Mouse (Mus musculus) hindbrain, embryonic 13.5 days (tissue): ENCODE results near the gene Gpr83. TPM values are rescaled to one million over a fixed set of nuclear protein-coding genes. Genes with fewer than 3 reads are reported as not detected.

Experiments used
- ATAC-seq: fragments of 200-750 bp; cut with Nextera tagmentation; 2 replicates; pipeline ENCODE4 v1.8.0; 2017; ENCODE audit warnings: moderate TSS enrichment; ENCODE audit not compliant: low FRiP score
- H3K27ac ChIP-seq: fragments of 300-500 bp; sonication (generic); 2 replicates; pipeline ENCODE4 v1.5.1; 2015; ENCODE audit warnings: inconsistent platforms, mild to moderate bottlenecking, moderate library complexity
- H3K27me3 ChIP-seq: fragments of 300-500 bp; sonication (generic); 2 replicates; pipeline ENCODE4 v1.6.1; 2015; ENCODE audit warnings: mild to moderate bottlenecking, inconsistent platforms
- H3K36me3 ChIP-seq: fragments of 300-500 bp; sonication (generic); 2 replicates; pipeline ENCODE4 v1.6.1; 2015; ENCODE audit warnings: mild to moderate bottlenecking, inconsistent platforms
- H3K4me1 ChIP-seq: fragments of 300-500 bp; sonication (generic); replicated peaks from 2 replicates; pipeline ENCODE4 v1.6.1; 2015; ENCODE audit warnings: inconsistent platforms
- H3K4me2 ChIP-seq: fragments of 300-500 bp; sonication (generic); 2 replicates; pipeline ENCODE4 v1.6.1; 2015; ENCODE audit warnings: inconsistent platforms, mild to moderate bottlenecking, moderate library complexity
- H3K4me3 ChIP-seq: fragments of 300-500 bp; sonication (generic); 2 replicates; pipeline ENCODE4 v1.5.1; 2015; ENCODE audit warnings: mild to moderate bottlenecking, inconsistent platforms
- H3K9ac ChIP-seq: fragments of 300-500 bp; sonication (generic); 2 replicates; pipeline ENCODE4 v1.6.1; 2015; ENCODE audit warnings: mild to moderate bottlenecking, inconsistent platforms
- H3K9me3 ChIP-seq: fragments of 300-500 bp; sonication (generic); 2 replicates; pipeline ENCODE4 v1.6.1; 2016; ENCODE audit warnings: inconsistent platforms
- WGBS: fragments of 180-500 bp; shearing (Covaris S2); methylation state at CpG from one replicate; pipeline ENCODE4 v1.1.7; 2015; 5-methylcytosine and 5-hydroxymethylcytosine counted together
- polyA plus RNA-seq: library from polyadenylated mRNA; unstranded; fragments of >200 nt; fragmentation: Nextera tagmentation; extraction: Ambion mirVana; gene quantifications from 2 replicates; pipeline ENCODE4 v1.2.1, GENCODE M21; 2015

Gpr83 gene
- polyA plus RNA-seq: 0.70 and 1.1 TPM in 2 replicates

DNA sequence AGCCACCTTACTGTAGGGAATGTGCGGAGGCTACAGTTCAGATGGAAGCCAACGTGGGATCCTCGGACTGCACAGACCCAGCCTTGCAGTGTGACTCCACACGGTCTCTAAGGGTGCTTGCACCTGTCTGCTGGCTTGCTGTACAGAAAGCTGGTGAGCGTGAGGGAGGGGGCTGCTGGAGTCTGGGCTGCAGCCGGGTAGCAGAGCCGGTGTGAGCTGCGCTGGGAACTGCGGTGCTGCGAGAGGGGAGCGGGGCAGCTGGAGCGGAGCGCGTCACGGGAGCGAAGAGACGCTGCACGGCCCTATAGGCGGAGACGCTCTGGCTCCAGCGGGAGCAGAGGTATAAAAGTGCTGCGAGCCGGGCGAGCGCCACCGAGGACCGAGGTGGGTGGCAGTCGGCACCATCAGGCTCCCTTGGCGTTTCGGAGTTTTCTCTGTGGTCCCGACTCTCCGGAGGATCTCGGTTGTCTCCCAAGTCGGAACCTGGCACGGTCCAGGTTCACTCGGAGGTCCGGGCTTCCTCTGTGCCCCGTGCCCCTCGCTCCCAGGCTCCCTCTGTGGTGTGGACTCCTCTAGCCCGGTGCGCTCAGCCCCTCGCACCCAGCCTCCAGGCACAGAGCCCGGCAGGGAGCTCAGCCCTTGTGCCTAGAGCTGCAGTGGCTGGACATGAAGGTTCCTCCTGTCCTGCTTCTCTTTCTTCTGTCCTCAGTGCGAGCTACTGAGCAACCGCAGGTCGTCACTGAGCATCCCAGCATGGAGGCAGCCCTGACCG, at the start of gene Gpr83:
Gene Gpr83 (plus strand): TSS at position 343 of the 772 bp plus-strand sequence.
- peaks cover 54% of the 10 kb centered on the region for H3K27me3 ChIP-seq
- H3K9ac ChIP-seq: peak within 1 kb of the TSS; percentile 76
- no peak within 1 kb of the TSS for H3K27ac ChIP-seq
- WGBS: 2% methylated on average over 47 of the region's 47 CpGs
- H3K4me1 ChIP-seq: peaks cover 15% of the 10 kb centered on the region
- H3K4me3 ChIP-seq: peak within 1 kb of the TSS; percentile 52
- no peaks in the 10 kb centered on the region for H3K36me3 ChIP-seq
- no peaks in the 10 kb centered on the region for H3K9me3 ChIP-seq
- H3K4me2 ChIP-seq: peak within 1 kb of the TSS; percentile 96
- ATAC-seq: peak; percentile 95

DNA sequence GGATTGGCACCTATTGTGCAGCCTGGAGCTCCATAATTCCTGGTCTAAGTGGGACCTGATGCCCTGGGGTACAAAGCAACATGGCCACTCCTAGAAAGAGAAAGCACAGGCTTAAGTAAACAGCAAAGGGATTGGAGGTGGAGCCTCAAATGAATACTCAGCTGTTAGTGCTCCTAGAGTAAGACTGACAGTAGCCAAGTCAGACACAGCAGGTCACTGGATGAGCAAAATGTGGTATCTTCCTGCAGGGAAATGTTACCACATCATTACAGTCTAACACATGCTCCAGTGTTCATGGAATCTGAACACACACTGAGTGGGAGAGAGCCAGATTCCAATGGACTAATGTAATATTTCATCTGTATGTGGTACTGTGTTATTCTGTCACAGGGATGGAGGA, 38.6 kb upstream of the Gpr83 start:
- no peaks in the 10 kb centered on the region for H3K9me3 ChIP-seq
- no peak overlapping the region for H3K27ac ChIP-seq
- no peaks in the 10 kb centered on the region for H3K4me1 ChIP-seq
- H3K27me3 ChIP-seq: no peaks in the 10 kb centered on the region
- H3K4me3 ChIP-seq: no peak overlapping the region
- H3K4me2 ChIP-seq: no peak overlapping the region
- no peak overlapping the region for H3K9ac ChIP-seq
- peaks cover 65% of the 10 kb centered on the region for H3K36me3 ChIP-seq
- ATAC-seq: no peak

DNA sequence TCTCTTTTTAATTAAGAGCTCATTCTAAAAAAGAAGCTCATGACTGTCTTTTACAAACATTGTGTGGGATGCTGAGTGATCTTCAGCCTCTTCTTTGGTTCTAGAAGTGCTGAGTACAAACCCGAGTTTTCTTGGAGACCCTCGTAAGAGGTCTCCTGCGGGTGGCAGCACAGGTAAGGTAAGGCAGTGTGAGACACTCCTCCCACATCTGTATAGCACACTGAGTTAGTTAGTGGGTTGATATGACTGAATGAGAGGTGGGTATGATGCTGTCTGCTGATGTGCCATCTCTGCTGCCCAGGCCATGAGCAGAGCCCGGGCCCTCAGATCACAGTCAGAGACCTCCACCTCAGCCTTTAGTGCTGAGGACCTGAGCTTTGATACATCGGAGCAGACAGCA, 35.2 kb upstream of the Gpr83 start:
- H3K27ac ChIP-seq: no peak overlapping the region
- no peak overlapping the region for H3K9ac ChIP-seq
- no peak overlapping the region for H3K4me2 ChIP-seq
- H3K27me3 ChIP-seq: no peaks in the 10 kb centered on the region
- H3K4me1 ChIP-seq: no peaks in the 10 kb centered on the region
- peaks cover 49% of the 10 kb centered on the region for H3K36me3 ChIP-seq
- 85% methylated on average over 5 of the region's 5 CpGs for WGBS
- H3K4me3 ChIP-seq: no peak overlapping the region
- H3K9me3 ChIP-seq: no peaks in the 10 kb centered on the region
- no peak for ATAC-seq

DNA sequence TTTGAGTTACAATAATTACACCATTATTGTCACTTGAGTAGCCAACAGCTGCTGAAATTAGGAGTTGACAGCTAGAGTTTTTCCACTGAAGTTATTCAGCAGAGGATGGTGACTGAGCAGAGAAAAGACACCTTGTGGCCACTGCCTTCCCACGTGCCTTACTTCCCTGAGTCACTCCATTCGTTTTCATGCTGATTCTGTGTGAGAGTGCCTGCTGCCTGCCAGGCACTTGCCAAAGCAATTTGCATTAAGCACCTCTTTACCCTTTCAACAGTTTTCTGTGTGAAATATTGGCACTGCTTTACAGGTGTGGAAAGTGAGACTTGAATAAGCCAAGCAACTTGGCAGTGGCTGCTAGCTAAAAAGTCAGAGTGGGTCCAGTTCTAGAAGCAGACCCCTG, 32.1 kb upstream of the Gpr83 start:
- H3K27me3 ChIP-seq: no peaks in the 10 kb centered on the region
- H3K36me3 ChIP-seq: peaks cover 53% of the 10 kb centered on the region
- H3K9ac ChIP-seq: no peak overlapping the region
- H3K4me3 ChIP-seq: no peak overlapping the region
- H3K9me3 ChIP-seq: no peaks in the 10 kb centered on the region
- 76% methylated on average over 2 of the region's 2 CpGs for WGBS
- H3K4me2 ChIP-seq: no peak overlapping the region
- H3K4me1 ChIP-seq: no peaks in the 10 kb centered on the region
- H3K27ac ChIP-seq: no peak overlapping the region
- no peak for ATAC-seq

DNA sequence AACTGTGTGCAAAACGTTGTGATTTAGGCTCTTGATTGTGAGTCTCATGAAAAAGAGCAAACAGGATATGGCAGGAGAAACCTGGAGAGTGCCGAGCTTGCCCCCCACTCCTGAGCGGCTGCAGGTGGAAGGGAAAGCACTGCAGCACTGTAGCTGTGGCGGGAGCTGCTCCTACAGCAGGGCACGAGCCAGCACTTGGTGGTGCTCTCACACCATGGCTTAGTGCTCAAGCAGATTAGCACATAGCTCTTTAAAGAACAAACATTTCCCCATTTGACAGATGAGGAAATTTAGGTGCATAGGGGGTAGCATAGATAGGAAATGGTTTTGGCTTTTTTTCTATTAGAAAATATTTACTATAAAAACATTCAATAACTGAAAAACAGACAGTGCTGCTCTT, 28.0 kb upstream of the Gpr83 start:
- no peak overlapping the region for H3K9ac ChIP-seq
- ATAC-seq: no peak
- whole genome bisulfite sequencing: 84% methylated on average over 5 of the region's 5 CpGs
- peaks cover 68% of the 10 kb centered on the region for H3K36me3 ChIP-seq
- H3K9me3 ChIP-seq: no peaks in the 10 kb centered on the region
- no peak overlapping the region for H3K4me2 ChIP-seq
- no peaks in the 10 kb centered on the region for H3K4me1 ChIP-seq
- no peak overlapping the region for H3K27ac ChIP-seq
- no peak overlapping the region for H3K4me3 ChIP-seq
- H3K27me3 ChIP-seq: no peaks in the 10 kb centered on the region

DNA sequence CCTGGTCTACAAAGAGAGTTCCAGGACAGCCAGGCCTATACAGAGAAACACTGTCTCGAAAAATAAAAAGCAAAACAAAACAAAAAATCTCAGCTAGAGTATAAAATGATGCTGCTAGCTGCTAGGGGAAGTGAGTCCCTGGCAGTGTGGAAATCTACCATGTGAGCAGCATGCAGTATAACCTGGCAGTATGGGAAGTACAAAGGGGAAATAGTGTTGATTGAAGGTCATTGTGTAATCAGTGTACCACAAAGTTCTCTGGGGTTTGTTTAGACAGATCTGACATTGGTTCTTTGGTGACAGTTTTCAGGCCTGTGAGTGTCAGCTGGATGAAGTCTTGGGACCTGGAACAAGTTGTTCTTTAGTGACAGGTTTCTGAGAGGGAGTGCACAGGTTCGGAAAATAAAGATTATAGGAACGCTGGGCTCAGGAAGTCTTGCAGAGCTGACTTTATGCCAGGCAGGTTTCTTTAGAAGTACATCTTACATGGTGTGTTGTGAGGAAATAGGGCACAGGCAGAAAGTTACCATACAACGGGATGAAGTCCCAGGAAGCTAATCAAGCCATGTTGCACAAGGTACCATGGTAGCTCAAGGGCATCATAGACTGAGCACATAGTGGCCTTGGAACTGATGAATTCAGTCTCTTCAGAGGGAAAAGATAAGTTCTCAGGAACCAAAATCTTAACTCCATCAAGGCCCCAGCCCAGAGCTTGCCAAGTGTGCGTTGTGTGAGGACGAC, 24.5 kb upstream of the Gpr83 start:
- Histone ChIP-seq H3K9me3 (no peaks in the 10 kb centered on the region), H3K36me3 (peaks cover 49% of the 10 kb centered on the region), H3K27me3 (no peaks in the 10 kb centered on the region), H3K27ac (no peak overlapping the region), H3K4me2 (no peak overlapping the region), H3K4me1 (peaks cover 6% of the 10 kb centered on the region), H3K9ac (no peak overlapping the region), H3K4me3 (no peak overlapping the region)
- WGBS: 95% methylated on average over 6 of the region's 6 CpGs
- ATAC-seq: no peak

DNA sequence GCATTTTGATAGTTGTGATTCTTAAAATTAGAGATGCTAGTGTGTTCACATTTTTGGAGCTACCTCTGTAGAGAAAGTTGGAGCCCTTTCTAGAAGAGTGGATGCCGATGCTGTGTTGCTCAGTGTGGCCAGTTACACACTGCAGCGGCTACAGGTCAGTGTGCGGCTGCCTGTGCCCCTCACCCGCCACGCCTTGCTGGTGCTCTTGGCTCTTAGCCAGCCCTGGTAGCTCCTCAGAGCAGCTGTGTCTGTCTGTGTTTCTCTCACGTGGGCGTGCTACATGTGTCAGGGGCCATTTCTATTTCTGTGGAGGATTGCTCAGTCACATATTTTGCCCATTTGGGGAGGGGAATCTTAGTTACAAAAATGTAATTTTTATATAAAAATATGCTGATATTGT, 20.5 kb upstream of the Gpr83 start:
- H3K36me3 ChIP-seq: peaks cover 20% of the 10 kb centered on the region
- WGBS: 30% methylated on average over 7 of the region's 7 CpGs
- no peaks in the 10 kb centered on the region for H3K9me3 ChIP-seq
- H3K27ac ChIP-seq: no peak overlapping the region
- H3K9ac ChIP-seq: no peak overlapping the region
- ATAC-seq: no peak
- H3K27me3 ChIP-seq: no peaks in the 10 kb centered on the region
- peaks cover 6% of the 10 kb centered on the region for H3K4me1 ChIP-seq
- no peak overlapping the region for H3K4me3 ChIP-seq
- H3K4me2 ChIP-seq: no peak overlapping the region

DNA sequence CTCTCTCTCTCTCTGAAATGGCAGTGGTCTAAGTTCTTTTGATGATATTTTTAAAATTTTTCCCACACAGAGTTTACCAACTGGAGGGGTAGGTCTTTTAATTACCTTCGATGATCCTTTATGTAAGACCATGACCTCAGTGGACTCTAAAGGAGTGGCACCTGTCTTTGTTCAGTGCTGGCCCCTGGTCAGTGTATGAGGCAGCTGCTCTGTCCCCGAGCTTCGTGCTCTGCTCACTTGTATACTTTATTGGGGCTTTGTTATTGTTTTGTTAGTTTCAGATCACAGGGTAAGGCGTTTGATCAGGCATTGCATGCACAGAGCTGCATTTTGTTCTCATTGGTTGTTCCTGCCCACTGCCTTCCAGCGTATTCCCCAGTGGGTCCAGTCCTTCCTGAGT, 20.0 kb upstream of the Gpr83 start:
- WGBS: 77% methylated on average over 5 of the region's 5 CpGs
- peaks cover 15% of the 10 kb centered on the region for H3K36me3 ChIP-seq
- no peak overlapping the region for H3K4me3 ChIP-seq
- ATAC-seq: no peak
- H3K9ac ChIP-seq: no peak overlapping the region
- H3K27ac ChIP-seq: no peak overlapping the region
- H3K4me2 ChIP-seq: no peak overlapping the region
- no peaks in the 10 kb centered on the region for H3K9me3 ChIP-seq
- H3K4me1 ChIP-seq: peaks cover 6% of the 10 kb centered on the region
- H3K27me3 ChIP-seq: no peaks in the 10 kb centered on the region

DNA sequence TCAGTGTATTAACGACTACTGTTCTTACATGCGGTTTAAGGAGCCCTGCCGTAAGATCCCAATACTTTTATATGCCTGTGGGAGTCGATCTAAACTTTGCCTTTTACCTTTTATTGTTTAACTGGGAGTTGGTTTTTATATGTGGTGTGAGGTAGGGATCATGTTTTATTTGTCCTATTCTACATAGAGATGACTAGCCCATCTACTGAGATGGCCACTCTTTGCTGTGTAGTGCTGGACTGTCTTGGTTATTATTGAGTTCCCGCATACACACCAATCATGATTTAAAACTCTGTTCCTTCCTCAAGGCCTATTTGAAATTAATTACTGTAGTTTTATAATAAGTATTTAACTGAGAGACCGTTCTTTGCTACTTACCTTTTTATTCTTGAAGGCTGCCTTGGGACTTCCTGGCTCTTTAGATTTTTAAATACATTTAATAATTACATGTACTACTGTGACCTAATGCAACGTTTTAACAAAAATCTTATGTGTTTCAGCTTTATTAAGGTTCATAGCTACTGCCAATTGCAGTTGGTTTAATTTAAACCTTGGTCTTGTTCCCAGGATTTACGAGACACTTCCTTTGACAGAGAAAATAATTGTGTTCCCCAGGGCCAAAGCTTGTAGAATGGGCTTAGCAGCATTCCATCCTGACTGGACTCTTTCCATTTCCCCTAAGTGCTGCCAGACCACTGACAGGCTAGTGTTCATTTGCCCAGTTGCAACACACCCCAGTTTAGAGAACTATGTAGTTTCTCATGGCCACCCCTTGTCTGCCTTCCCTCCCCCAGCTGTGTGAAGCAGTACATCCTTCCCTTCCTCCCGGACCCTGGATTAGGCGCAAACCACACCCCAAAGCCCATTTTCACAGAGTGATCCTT, 17.9 kb upstream of the Gpr83 start:
- H3K36me3 ChIP-seq: no peaks in the 10 kb centered on the region
- no peak overlapping the region for H3K9ac ChIP-seq
- H3K9me3 ChIP-seq: no peaks in the 10 kb centered on the region
- H3K4me1 ChIP-seq: peaks cover 6% of the 10 kb centered on the region
- WGBS: 85% methylated on average over 10 of the region's 10 CpGs
- no peak for ATAC-seq
- H3K4me3 ChIP-seq: no peak overlapping the region
- H3K4me2 ChIP-seq: no peak overlapping the region
- no peak overlapping the region for H3K27ac ChIP-seq
- H3K27me3 ChIP-seq: no peaks in the 10 kb centered on the region

DNA sequence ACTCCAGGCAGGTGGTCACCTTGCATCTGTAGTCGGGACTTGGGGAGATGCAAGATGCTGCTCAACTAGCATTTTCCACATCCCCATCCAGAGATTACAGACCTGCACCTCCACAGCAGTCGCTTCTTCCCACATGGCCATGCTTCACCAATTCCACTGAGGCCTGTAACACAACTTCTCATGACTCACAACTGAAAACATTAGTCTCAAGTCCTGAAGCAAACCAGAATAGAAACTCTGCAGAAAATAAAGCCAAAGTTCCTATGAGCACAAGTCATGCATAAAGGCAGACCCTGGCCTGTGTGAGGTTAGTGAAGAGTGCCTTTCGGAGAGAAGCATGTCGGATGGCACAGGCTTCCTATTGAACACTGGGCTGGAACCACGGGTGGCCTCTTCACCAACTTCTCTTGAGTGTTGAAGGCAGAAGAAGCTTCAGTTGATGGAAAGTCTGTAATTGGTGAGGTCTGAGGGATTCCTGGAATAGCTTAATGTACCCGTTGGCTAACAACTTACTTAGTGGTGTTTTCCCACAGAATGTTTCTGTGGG, 16.6 kb upstream of the Gpr83 start:
- H3K27ac ChIP-seq: no peak overlapping the region
- H3K4me1 ChIP-seq: peaks cover 6% of the 10 kb centered on the region
- H3K4me2 ChIP-seq: no peak overlapping the region
- no peak for ATAC-seq
- H3K27me3 ChIP-seq: no peaks in the 10 kb centered on the region
- no peak overlapping the region for H3K4me3 ChIP-seq
- WGBS: 94% methylated on average over 6 of the region's 6 CpGs
- H3K9ac ChIP-seq: no peak overlapping the region
- H3K36me3 ChIP-seq: no peaks in the 10 kb centered on the region
- no peaks in the 10 kb centered on the region for H3K9me3 ChIP-seq

DNA sequence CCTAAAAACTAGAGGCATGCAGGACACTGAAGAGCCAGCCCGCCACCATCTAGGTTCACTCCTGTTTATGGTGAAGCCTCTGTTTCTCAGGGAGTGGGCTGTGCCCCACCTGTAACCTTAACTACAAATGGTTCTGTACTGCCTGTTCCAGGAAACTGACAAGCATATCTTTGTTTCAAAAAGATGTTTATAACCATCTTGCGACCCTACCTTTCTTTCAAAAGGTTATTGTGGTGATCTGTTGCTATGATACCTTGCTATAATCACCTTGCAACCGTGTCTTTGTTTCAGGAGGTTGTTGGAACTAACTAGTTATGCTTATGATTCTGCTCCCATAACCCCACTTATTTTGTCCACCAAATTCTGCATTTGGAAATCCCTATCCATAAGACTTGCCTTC, 16.1 kb upstream of the Gpr83 start:
- Histone ChIP-seq H3K4me3 (no peak overlapping the region), H3K9ac (no peak overlapping the region), H3K27ac (no peak overlapping the region), H3K27me3 (no peaks in the 10 kb centered on the region), H3K9me3 (no peaks in the 10 kb centered on the region), H3K4me1 (peaks cover 6% of the 10 kb centered on the region), H3K4me2 (no peak overlapping the region), H3K36me3 (no peaks in the 10 kb centered on the region)
- no peak for ATAC-seq
- 91% methylated on average over 3 of the region's 3 CpGs for WGBS

DNA sequence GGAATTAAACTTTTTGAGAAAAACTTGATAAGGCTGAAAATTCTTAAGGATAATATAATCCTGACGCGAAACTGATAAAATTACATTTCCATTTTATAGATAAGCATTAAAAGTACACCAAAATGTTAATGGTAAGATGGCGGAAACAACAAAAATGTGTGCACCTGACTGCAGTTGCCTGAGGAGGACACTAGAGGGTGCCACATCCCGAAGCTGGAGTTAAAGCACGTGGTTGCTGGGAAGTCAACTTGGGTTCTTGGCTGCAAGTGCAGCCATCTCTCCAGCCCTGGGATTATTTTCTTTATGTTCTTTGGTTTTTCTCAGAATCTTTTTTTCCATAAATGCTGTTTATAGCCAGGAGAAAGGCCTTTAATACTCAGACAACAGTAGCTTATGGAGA, 13.6 kb upstream of the Gpr83 start:
- Histone ChIP-seq H3K27ac (no peak overlapping the region), H3K36me3 (no peaks in the 10 kb centered on the region), H3K4me1 (no peaks in the 10 kb centered on the region), H3K9me3 (0 out of 2 replicates have a peak, but pooled peaks cover 2% of the 10 kb centered on the region), H3K27me3 (no peaks in the 10 kb centered on the region), H3K4me3 (no peak overlapping the region), H3K9ac (no peak overlapping the region), H3K4me2 (no peak overlapping the region)
- ATAC-seq: no peak
- WGBS: 52% methylated on average over 5 of the region's 5 CpGs
